Mouse (Mus musculus) left cerebral cortex, postnatal 4 days (tissue): ENCODE measurements at regions not wholly inside any gene's neighbourhood (a gene's known extent, or its start where the extent isn't known, plus 50 kb on each side); places are given as distances from the start of the nearest gene placed in this dataset.
A peak's percentile ranks its signal among the peaks of the same experiment; 100 is the strongest.
"Not testable (repeated sequence)": the region's sequence is repeated elsewhere in the genome, so short reads cannot be mapped to it uniquely, and the experiment has no call there.

Experiments used
- DNase-seq: peaks from one replicate; pipeline ENCODE4 v3.0.0-alpha.2; 2022
- intact Hi-C: fragments of 180-260 bp; cut with DNase I; formaldehyde crosslinking; loops from one replicate; pipeline ENCODE4 v1.15.1; 2025

- DNase-seq = peak; percentile 56
- intact Hi-C loops = no loop called here
These were observed 853.1 kb upstream of the Pou3f2 start for GRCm38 (mm10) chr4:23341240-23341639.

DNA sequence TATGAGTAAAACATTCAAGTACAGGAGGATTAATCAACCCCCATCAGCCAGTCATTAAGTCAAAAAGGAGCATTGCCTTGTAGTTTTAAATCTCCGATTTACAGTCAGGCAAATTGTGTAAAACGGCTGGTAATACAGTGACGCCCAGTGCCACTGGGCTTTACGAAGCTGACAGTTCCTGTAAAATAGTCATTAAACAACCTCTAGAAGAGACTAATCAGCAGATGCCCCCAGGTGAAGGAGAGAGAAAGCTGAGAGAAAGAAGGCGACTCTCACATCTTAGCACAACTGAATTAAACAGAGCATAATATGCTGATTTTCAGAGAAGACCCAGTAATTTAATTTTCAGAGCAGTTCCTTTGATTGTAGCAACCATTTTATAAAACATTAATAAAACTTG lies 850.3 kb upstream of the Pou3f2 start:
- intact Hi-C loops = no loop called here

GRCm38 (mm10) chr4:23300617-23301016 lies 812.5 kb upstream of the Pou3f2 start:
- DNase-seq = no peak
- intact Hi-C loops = no loop called here

More for the DNA sequence above, 850.3 kb upstream of the Pou3f2 start:
- DNase-seq = no peak

- DNase-seq = no peak
- intact Hi-C loops = no loop called here
These were observed 791.9 kb upstream of the Pou3f2 start for GRCm38 (mm10) chr4:23280087-23280486.

DNA sequence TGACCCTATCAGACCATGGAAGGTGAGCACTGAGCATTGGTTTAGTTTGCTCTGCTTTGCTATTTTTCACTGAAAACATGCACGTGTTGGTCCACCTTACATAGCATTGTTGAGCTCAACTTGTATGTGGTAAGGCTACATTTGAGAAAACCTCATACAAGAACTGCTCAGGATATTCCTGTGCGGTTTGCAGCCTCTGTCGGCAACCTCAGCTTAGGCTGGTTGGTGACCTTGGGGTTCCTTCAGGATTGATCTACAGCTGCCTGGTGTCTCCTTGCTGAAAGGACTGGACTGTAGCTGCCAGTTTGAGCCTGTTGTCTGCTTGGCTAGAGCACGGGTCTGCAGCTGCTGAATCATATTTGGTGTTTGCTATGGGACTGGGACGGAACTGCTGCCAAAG lies 787.0 kb upstream of the Pou3f2 start:
- intact Hi-C loops = no loop called here
- DNase-seq = no peak

DNA sequence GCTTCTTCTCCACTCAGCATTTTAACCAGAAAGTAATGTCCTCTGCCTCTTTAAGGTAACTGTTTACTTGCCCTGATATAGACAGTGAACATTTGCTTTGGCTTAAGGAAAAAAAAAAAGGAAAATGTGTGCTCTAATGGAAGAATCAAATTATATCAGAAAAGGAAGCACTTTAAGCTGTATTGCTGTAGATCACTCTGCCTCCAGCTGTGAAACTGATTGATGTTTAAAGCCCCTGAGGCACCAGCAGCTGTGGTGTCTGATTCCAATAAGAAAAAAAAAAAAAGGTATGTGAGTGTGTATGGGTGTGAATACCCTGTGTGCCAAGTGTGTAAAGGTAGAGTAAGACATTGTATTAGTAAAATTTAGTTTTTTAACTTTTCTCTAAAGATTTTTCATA lies 783.8 kb upstream of the Pou3f2 start:
- DNase-seq = no peak
- intact Hi-C loops = no loop called here

DNA sequence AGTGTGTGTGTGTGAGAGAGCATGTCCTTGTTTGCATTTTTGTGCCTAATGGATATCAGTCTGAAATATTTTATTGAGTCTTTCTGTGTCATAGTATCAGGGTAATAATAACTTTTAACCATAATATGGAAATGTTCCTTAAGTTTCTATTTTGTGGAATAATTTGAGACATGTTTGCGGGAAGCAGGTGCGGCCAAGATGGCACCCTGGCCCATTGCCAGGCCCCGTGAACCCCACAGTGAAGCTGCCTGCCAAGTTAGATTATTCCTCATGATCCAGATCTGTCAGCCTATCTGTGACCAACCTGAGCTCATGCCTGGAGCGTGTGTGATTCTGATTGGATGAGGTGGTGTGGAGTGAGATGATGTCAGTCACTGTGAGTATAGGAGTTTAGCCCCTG lies 772.2 kb upstream of the Pou3f2 start:
- intact Hi-C loops = no loop called here
- DNase-seq = peak; percentile 45

DNA sequence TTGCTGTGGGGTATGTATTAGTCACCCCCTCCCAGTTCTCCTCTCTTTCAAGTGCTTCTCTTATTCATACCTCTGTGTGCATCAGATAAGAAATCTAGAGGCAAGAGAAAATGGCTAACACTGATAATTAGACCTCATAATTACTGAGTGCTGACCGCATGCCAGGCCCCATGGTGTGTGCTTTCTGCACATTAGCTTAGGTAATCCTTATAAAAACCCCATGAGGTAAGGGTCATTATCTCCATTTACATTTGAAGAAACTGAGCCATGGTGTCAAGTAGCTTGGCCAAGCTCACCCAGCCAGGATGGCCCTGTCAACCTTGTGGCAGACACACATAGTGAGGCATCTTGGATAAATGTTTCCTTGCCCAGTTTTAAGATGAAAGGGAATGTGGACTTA lies 746.8 kb upstream of the Pou3f2 start:
- intact Hi-C loops = no loop called here
- peak; percentile 2 for DNase-seq

- DNase-seq, intact Hi-C loops: not testable (repeated sequence)
These were observed 706.6 kb upstream of the Pou3f2 start for GRCm38 (mm10) chr4:23194756-23195155.

DNA sequence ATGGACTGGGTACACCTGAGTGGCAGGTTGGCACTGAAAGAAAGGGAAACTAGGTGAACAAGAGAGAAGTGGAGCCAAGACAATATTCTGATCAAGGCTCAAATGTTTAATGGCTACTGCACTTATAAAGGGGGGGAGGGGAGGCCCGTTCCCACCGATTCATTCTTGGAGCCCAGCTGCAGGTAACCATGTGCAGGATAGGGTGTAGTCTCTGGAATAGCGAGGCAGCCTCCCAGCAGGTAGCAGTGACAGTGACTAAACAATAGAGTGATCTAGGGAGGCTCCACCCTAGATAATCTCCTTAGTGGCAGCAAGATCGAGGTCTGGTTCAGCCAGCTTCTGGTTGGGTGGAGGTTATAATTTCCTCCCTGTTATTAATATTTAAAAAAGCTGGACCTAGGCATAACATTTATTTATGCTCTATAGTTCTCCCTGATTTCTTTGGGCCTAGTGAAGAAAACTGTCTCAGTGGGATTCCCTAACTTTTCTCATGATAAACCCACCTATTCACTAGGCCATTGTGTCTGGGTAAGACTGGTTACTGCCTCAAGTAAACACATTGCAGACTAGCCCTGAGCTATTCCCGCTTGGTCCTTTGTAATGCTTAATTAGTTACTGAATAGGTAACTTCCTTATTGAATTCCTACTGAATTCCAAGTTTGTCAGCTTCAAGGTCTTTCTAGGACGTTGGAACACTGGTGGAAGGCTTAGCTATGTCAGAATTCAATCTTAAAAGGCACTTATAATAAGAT lies 705.4 kb upstream of the Pou3f2 start:
- DNase-seq = no peak
- intact Hi-C loops = no loop called here

GRCm38 (mm10) chr4:23173811-23174210 lies 685.6 kb upstream of the Pou3f2 start:
- intact Hi-C loops = no loop called here
- no peak for DNase-seq

- DNase-seq = no peak
- intact Hi-C loops = no loop called here
These were observed 685.2 kb upstream of the Pou3f2 start for GRCm38 (mm10) chr4:23173330-23173729.

DNA sequence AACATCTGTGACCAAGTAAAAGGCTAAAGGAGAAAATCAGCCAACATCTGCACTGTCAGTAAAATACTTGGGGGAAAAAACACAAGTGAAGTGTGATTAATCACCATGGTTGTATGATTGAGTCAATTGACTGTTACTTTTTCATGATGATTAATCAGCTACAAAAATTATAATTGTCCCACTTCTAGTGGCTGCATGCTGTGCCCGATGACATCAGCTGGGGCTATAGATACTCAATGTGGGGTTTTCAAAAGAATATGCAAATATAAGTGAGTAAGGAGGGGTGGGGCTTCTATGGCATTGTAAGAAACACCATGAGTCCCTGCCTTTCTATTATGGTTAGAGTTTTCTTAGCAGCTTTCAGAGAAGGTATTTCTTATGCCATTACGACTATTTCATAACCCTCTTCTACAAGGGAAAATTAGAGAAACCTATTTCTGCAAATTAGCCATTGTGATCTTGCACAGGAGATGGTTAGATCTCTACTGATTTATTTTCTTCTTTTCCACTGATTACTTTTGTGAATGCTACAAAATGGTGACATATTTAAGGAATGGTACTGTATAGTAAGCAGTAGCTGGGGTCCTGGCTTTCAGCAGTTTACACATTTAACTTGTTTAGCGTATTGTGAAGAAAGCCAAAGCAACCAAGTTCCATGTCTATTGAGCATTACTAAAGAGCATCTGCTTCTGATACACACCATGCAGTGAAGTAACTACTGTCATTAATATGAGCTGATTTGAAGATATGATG lies 660.1 kb upstream of the Pou3f2 start:
- DNase-seq = no peak
- intact Hi-C loops = no loop called here

GRCm38 (mm10) chr4:23133386-23133785 lies 645.2 kb upstream of the Pou3f2 start:
- intact Hi-C loops = no loop called here
- no peak for DNase-seq

- intact Hi-C loops, DNase-seq: not testable (repeated sequence)
These were observed 613.3 kb upstream of the Pou3f2 start for GRCm38 (mm10) chr4:23101452-23101851.

- DNase-seq = no peak
- intact Hi-C loops = no loop called here
These were observed 591.4 kb upstream of the Pou3f2 start for GRCm38 (mm10) chr4:23079521-23079920.

- intact Hi-C loops = no loop called here
- no peak for DNase-seq
These were observed 589.4 kb upstream of the Pou3f2 start for GRCm38 (mm10) chr4:23077603-23078002.

DNA sequence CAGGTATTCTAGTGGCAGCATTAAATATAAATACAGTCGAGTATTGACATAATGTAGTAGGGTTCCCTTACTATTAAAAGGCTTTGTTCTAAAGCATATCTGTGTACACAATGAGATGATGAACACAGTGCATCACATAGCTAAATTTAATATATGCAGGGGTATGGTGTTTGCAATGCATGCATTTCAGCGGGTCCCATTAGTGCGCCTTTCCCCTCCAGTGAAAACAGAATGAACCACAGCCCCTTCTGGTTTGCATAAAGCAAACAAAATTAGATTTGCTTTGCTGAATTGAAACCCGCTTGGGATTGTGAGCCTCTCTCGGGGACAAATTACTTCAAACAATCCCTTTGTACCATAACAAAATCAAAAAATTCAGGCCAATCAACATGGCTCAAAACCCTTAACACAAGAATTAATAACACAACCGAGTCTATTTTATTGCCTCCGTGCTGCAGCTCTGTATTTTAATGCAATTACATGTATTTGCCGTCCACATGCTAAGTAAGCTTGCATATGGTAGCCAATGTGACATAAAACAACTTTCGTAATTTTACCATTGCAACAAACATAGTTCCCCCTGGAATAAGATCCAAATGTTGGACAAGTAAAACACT lies 562.6 kb upstream of the Pou3f2 start:
- no peak for DNase-seq
- intact Hi-C loops = no loop called here

DNA sequence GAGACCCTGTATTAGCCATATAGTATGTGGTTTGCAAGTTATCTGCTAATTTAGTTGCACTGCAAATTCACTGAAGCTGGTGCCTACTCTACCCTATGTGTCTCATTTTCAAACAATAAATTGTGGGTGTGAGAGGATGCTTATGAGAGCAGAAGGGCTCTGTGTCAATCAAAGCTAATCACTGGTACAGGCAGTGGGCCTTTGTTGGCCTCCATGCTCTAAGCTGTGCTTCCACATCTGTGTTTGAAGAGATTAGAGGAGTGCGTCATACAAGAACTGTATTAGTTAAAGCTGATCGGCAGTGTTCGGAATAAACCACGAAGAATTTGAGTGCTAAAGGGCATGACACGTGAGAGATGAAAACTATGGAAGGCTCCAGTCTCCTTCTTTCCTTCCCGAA lies 549.6 kb upstream of the Pou3f2 start:
- DNase-seq = no peak
- intact Hi-C loops = no loop called here

GRCm38 (mm10) chr4:23031271-23031670 lies 543.1 kb upstream of the Pou3f2 start:
- intact Hi-C loops = no loop called here

DNA sequence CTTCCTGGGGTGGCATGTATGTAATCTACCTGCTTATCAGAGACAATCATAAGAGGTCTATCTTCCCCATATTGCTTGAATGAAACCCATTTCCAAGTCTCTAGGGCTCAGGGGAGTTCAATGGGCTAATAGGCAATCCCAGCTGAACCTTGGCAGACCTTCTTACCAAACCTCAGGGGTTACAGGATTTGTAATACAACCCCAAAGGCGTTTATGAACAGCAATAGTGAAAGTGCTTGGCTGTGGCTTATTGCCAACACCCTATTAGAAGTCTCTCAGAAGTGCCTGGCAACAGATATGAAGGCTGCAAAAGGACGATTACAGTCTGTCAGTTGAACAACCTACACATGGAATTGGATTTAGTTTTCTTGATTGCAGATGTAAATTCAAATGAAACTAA lies 534.0 kb upstream of the Pou3f2 start:
- intact Hi-C loops = no loop called here
- DNase-seq = peak; percentile 2

More at GRCm38 (mm10) chr4:23031271-23031670, 543.1 kb upstream of the Pou3f2 start:
- no peak for DNase-seq

DNA sequence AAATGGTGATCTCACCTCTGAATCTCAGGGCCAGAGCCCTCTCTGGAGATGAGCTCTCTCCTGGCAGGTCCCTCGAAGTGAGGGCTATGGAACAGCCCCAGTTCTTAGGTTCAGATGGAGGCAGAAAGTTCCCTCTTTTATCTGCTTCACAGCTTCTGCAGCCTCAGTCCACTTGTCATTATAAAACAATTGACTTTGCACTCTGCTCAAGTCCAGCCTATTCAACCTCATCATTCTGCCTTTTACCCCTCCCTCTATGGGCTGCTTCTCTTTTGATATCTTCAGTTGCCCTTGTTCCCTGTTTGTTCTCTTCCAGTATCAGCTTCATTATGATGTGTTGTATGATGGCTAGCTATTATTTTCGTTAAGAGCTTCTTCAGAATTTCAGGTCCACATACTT lies 522.2 kb upstream of the Pou3f2 start:
- intact Hi-C loops = no loop called here
- DNase-seq = no peak
